Mouse (Mus musculus) c-Kit-positive CD71-positive TER-119-negative erythroid progenitor cells, embryonic 14.5 days (primary cell): ENCODE data around the gene Ttc27.
"Not testable (repeated sequence)": the region's sequence is repeated elsewhere in the genome, so short reads cannot be mapped to it uniquely, and the experiment has no call there.

Experiments
- DNase-seq: peaks from one replicate; pipeline ENCODE4 v3.0.0-alpha.2; 2013; ENCODE audit warnings: low read depth

The Ttc27 gene

DNA sequence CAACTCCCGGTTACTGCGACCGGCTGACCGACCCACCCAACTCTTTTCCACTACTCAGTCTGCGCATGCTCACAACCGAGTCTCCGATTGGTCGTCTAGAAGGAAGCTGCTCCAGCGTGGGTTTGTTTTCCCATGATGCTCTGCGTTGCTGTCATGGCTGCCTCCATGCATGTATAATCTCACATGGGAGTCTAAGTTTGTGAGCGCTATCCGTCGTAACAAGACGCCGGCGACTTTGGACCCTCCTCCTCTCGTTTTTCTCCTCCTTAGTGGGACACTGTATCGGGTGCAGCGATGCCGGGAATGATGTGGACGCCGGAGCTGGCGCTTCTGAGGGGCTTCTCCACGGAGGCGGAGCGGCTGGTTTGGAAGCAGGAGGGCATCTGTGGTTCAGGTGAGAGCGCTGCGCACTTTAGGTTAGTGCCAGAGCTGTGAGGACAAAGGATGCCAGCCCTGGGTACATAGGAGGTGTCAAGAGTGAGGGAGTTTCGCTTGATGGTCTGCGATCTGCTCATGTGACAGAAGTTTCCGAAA is at the start of gene Ttc27:
TSS of gene Ttc27 (plus strand) at position 115 of the 534 bp plus-strand sequence.
- peak; percentile 100 for DNase-seq

GRCm38 (mm10) chr17:74668010-74668409 is 49.5 kb upstream of the Ttc27 start:
- no peak for DNase-seq

DNA sequence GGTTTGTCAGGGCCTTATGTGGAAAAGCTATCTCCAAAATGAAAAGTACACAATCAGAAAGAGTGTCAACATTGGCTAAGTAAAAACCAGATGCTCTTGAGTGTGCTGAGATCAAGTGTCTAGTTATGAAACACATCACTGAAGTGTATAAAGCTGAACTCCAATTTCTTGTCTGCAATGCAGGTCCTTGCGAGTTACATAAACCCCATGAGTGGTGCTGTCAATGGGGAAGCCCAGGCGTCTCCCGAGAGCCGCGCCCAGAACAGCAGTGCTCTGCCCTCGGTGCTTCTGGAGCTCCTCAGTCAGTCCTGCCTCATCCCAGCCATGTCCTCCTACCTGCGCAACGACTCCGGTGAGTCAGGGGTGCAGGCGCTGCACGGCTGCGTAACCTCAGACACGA is 47.5 kb upstream of the Ttc27 start:
- DNase-seq, result no peak

DNA sequence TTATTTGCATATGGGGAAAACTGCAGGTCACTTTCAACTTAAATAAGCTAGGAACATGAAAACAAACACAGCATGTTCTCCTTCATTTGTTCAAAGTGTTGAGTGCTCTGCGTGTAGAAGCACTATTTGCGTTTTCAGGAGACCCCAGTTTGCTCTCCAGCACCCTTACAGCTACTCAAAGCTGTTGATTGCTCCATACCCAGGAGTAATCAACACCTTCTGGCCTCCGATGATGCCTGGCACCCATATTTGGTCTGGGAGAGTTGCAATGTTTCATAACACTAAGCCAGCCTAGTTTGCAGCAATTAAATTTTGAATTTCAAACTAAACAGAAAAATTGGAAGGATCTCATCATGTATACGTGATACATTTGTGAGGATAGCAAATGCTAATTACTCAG is 45.1 kb upstream of the Ttc27 start:
- no peak for DNase-seq

DNA sequence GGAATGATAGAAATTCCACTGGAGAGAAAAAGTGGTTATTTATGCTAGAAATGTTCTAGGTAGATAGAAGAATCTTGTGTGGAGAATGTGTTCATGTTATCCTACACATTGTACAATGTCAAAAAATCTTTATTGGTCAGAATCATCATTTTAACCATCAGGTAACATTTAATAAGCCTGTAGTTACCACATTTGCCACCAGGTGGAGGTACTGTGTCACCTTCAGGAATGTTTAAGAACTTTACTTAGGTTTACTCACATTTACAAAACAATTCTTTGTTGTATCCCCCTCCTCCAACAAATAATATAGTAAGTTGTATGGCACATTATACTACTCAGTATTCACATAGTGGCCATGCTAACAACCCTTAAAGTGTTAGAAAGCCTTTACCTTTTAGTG is 44.3 kb upstream of the Ttc27 start:
- peak; percentile 53 for DNase-seq

GRCm38 (mm10) chr17:74678061-74678460 is 39.5 kb upstream of the Ttc27 start:
- DNase-seq, result no peak

GRCm38 (mm10) chr17:74684927-74685326 is 32.6 kb upstream of the Ttc27 start:
- no peak for DNase-seq

DNA sequence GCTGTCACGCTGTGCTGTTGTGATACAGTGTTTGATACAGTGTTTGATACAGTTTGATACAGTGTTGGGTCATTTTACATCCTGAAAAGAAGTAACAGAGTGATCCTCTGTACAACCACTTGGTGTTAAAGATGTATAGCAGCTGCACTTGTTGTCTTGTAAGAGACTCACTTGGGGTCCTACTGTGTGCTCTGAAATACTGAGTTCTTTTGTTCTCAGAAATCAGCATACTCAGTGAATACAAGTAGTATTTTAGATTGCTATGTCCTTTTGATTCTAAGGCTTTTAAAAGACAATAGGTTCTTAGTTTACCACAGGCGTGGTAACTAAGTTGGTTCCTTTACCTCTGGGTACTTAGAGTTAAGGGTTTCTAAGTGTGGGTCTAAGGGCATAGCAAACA is 29.0 kb upstream of the Ttc27 start:
- no peak for DNase-seq

- DNase-seq, result no peak
These were observed 28.1 kb upstream of the Ttc27 start for GRCm38 (mm10) chr17:74689406-74689805.

DNA sequence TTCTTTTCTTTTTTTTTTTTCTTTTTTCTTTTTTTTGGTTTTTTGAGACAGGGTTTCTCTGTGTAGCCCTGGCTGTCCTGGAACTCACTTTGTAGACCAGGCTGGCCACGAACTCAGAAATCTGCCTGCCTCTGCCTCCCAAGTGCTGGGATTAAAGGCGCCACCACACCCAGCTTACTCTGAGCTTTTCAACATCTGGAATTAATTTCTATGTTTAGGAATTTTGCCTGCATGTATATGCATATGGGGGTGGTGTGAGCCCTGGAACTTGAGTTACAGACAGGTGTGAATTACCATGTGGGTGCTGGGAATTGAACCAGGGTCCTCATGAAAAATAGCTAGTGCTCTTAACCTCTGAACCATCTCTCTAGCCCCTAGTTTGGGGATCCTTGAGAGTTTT is 15.9 kb upstream of the Ttc27 start:
- DNase-seq, result not testable (repeated sequence)

GRCm38 (mm10) chr17:74705480-74705879 is 12.1 kb upstream of the Ttc27 start:
- no peak for DNase-seq

DNA sequence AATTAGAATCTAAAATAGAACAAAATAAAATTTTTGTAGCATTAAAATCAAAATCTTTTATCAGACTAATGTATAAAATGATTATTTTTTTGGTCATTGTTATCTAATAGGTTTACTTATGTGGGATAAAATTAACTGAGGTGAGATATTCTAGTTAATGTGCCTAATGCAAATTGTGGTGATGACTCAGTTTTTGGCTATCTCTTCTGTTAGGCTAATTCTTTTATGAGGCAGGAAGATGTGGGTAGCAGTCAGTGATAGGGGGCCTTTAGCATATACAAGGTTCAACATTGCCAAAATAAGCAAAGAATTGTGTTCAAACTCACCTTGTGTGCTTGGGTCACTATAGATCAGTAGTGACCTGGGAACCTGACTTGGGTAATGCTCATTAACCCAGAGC is 10.9 kb upstream of the Ttc27 start:
- no peak for DNase-seq

DNA sequence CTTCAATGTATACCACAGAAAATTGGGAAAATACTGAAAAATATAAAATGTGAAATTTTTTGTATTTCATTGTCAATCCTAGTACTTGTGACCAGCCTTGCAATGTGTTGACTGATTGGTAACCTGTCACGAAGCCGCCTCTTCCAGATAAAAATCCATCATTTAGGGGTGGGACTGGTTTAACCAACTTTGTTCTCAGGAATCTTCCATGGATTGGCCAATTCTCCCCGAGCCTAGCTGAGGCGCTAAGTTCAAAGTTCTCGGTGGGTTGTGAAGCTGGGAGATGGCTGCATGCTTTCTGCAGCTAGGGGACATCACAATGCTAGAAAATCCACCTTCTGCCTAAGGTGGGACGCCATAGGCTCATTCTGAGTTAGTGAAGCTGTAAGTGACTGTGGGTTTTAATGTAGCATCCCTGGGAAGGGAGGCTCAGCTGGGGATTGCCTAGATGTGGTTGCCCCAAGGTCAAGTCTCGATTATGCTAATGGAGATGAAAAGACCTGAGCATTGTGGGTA is 9.8 kb upstream of the Ttc27 start:
- no peak for DNase-seq

- DNase-seq, result no peak
These were observed 6.8 kb upstream of the Ttc27 start for GRCm38 (mm10) chr17:74710731-74711130.

- DNase-seq, result peak; percentile 47
These were observed 5.9 kb upstream of the Ttc27 start for GRCm38 (mm10) chr17:74711627-74712026.

- DNase-seq, result no peak
These were observed 2.4 kb upstream of the Ttc27 start for GRCm38 (mm10) chr17:74715128-74715527.

GRCm38 (mm10) chr17:74715724-74716123 is 1.8 kb upstream of the Ttc27 start:
- DNase-seq, result no peak

DNA sequence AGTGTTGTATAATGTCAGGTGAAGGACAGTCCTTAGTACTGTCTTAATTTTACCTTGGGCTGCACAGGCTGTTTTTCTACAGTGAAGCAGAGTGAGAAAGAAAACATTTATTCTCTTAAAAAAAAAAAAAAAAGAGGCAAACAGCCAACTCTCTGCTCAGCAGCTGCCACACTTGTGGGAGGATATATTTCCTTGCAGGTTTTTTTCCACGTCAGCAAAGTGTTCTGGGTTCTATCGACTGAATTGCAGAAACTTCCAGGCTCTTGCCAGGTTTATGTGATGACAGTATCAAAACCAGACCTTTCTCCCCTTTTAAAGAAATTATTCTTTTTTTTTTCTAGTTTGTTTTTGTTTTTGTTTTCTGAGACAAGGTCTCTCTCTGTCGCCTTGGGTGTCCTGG is 889 bp upstream of the Ttc27 start:
- no peak for DNase-seq

DNA sequence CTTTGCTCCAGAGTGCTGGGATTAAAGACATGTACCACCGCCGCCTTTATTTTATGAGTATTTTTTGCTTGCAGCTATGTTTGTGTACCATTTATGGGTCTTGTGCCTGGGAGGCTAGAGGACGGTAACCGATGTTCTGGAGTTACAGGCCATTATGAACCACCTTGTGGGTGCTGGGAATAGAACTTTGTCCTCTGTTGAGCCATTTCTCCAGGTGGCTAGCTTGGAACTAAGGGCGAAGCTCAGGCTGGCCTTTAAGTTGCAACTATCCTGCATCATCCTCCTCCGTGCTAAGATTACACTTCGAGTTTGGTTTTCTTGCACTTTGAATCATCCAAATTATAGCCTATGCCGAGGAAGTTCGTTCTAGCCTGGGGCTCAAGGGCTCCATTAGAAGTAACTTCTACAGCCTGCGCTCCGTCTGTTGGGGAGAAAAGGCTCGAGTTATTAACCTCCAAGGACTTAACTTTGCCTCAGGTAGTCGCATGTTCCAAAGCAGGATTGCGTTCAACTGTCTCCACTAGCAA is 378 bp upstream of the Ttc27 start:
- DNase-seq, result peak; percentile 2

DNA sequence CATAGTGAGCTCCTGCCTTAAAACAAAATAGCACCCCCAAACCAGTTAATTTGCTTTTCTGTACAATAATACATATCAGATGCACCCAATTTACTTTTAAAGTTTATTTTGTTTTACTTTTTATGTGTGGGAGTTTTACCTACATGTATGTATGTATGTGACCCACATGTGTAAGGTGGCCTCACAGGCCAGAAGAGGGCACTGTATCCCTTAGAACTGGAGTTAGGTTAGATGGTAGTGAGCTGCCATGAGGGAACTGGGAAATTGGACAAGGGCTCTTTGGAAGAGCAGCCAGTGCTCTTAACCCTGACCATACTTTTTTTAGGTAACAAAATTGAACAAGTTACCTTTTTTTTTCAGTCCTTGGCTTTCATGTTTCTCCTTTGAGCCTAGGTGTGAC is 15.3 kb downstream of the Ttc27 start:
- DNase-seq, result peak; percentile 34

DNA sequence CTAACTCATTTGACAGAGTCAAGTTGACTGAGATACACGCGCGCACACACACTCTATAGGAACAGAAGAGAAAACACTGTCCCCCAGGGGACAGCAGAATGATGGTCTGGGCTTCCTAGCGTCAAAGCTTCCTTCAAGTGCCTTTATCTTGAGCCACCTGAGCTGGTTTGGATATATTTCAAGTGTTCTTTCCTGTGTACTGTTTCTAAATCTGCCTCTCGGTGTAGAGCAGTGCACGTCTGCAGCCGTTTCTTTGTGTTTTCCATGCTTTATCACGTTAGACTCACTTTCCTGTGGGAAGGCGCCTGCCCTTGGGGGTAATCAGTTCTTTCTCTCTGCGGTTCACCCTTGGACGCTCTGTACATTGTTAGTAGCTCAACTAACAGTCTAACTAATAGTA is 17.9 kb downstream of the Ttc27 start:
- DNase-seq, result no peak

GRCm38 (mm10) chr17:74749659-74750058 is 32.1 kb downstream of the Ttc27 start:
- no peak for DNase-seq

GRCm38 (mm10) chr17:74751026-74751425 is 33.5 kb downstream of the Ttc27 start:
- DNase-seq, result no peak

GRCm38 (mm10) chr17:74752906-74753627 is 35.5 kb downstream of the Ttc27 start:
- no peak for DNase-seq
